Mouse (Mus musculus) embryonic facial prominence, embryonic 13.5 days (tissue): ENCODE measurements at regions not wholly inside any gene's neighbourhood (a gene's known extent, or its start where the extent isn't known, plus 50 kb on each side); places are given as distances from the start of the nearest gene placed in this dataset.

Source experiments
- ATAC-seq: fragments of 200-750 bp; cut with Nextera tagmentation; 2 replicates; pipeline ENCODE4 v1.8.0; 2017; ENCODE audit warnings: low read depth; ENCODE audit not compliant: insufficient number of reproducible peaks, insufficient read depth, low FRiP score, low TSS enrichment
- H3K27ac ChIP-seq: fragments of 300-500 bp; sonication (generic); 2 replicates; pipeline ENCODE4 v1.5.1; 2015; ENCODE audit warnings: moderate library complexity, mild to moderate bottlenecking, inconsistent platforms
- H3K27me3 ChIP-seq: fragments of 300-500 bp; sonication (generic); 2 replicates; pipeline ENCODE4 v1.6.1; 2015; ENCODE audit warnings: mild to moderate bottlenecking, inconsistent platforms
- H3K36me3 ChIP-seq: fragments of 300-500 bp; sonication (generic); 2 replicates; pipeline ENCODE4 v1.6.1; 2015; ENCODE audit warnings: mild to moderate bottlenecking, inconsistent platforms
- H3K4me1 ChIP-seq: fragments of 300-500 bp; sonication (generic); 2 replicates; pipeline ENCODE4 v1.6.1; 2015; ENCODE audit warnings: inconsistent platforms
- H3K4me2 ChIP-seq: fragments of 300-500 bp; sonication (generic); 2 replicates; pipeline ENCODE4 v1.6.1; 2015; ENCODE audit warnings: moderate library complexity, mild to moderate bottlenecking, inconsistent platforms
- H3K4me3 ChIP-seq: fragments of 300-500 bp; sonication (generic); 2 replicates; pipeline ENCODE4 v1.5.1; 2015; ENCODE audit warnings: mild to moderate bottlenecking, inconsistent platforms
- H3K9ac ChIP-seq: fragments of 300-500 bp; sonication (generic); 2 replicates; pipeline ENCODE4 v1.6.1; 2015; ENCODE audit warnings: mild to moderate bottlenecking, inconsistent platforms
- H3K9me3 ChIP-seq: fragments of 300-500 bp; sonication (generic); 2 replicates; pipeline ENCODE4 v1.6.1; 2016; ENCODE audit warnings: inconsistent platforms
- WGBS: fragments of 180-500 bp; shearing (Covaris S2); methylation state at CpG from one replicate; pipeline ENCODE4 v1.1.7; 2015; ENCODE audit warnings: mixed read lengths; 5-methylcytosine and 5-hydroxymethylcytosine counted together

DNA sequence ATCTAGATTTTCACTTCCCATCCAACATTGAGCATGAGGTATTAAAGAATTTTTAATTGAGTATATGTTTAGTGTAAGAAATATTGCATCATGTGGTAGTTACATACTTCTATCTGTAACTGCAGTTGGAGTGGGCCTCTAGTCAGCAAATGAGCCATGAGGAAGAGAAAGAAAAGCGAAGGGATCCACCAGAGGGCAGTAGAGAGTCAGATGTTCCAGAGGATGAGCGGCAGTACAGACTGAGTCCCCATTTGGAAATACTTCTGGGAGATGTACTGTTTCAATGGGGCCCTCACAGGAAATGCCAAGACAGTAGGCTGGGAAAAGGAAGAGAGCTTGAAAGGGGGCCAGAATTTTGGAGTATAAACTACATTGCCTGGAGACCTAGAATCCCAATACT is 221.2 kb downstream of the Myh15 start:
- H3K9ac ChIP-seq: no peak overlapping the region
- H3K36me3 ChIP-seq: no peaks in the 10 kb centered on the region
- no peak overlapping the region for H3K27ac ChIP-seq
- no peaks in the 10 kb centered on the region for H3K9me3 ChIP-seq
- ATAC-seq: 0 out of 2 replicates have a peak, but pooled peaks have one; percentile 69
- WGBS: 5% methylated on average over 2 of the region's 2 CpGs
- H3K4me1 ChIP-seq: no peaks in the 10 kb centered on the region
- H3K4me2 ChIP-seq: no peak overlapping the region
- no peak overlapping the region for H3K4me3 ChIP-seq
- H3K27me3 ChIP-seq: no peaks in the 10 kb centered on the region

DNA sequence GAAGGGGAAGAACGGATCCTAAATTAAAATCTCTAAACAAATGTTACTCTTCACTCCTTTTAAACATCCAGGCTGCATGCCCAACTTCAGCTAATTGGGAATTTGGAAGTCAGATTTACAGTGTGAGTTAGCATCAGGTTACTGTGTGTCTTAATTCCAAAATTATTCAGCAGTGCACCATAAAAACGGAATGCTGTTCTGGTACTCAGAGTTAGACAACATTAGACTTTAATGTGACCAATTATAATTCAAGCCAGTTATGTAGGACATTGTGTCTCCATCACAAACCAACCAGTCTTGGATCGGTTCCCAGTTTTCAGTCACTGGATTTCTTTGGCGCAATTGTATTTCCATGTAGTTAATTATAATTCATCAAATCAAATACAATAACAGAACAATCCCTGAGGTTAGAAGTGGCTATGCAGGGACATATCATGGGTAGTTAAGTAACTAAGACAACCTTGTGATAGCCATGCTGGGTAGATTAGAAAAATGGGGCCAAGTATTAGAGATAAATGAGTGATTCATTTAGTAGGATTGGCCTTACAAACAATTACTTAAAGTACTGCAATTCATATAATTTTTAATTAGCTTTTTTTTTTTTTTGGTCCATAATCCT is 230.9 kb downstream of the Myh15 start:
- H3K36me3 ChIP-seq: no peaks in the 10 kb centered on the region
- ATAC-seq: 0 out of 2 replicates have a peak, but pooled peaks have one; percentile 37
- H3K4me3 ChIP-seq: no peak overlapping the region
- 53% methylated on average over 4 of the region's 4 CpGs for WGBS
- no peaks in the 10 kb centered on the region for H3K9me3 ChIP-seq
- no peak overlapping the region for H3K4me2 ChIP-seq
- H3K27me3 ChIP-seq: no peaks in the 10 kb centered on the region
- H3K27ac ChIP-seq: no peak overlapping the region
- no peak overlapping the region for H3K9ac ChIP-seq
- H3K4me1 ChIP-seq: 0 out of 2 replicates have a peak, but pooled peaks cover 7% of the 10 kb centered on the region

- H3K36me3 ChIP-seq: no peaks in the 10 kb centered on the region
- no peaks in the 10 kb centered on the region for H3K27me3 ChIP-seq
- H3K9me3 ChIP-seq: no peaks in the 10 kb centered on the region
- 0 out of 2 replicates have a peak, but pooled peaks cover 7% of the 10 kb centered on the region for H3K4me1 ChIP-seq
- 72% methylated on average over 10 of the region's 10 CpGs for WGBS
- H3K27ac ChIP-seq: 0 out of 2 replicates have a peak overlapping the region, but pooled peaks have one; percentile 55
- no peak overlapping the region for H3K4me3 ChIP-seq
- ATAC-seq: 0 out of 2 replicates have a peak, but pooled peaks have one; percentile 37
- H3K9ac ChIP-seq: no peak overlapping the region
- H3K4me2 ChIP-seq: no peak overlapping the region
Observed at GRCm38 (mm10) chr16:49289200-49290079, 232.2 kb downstream of the Myh15 start.

- no peak overlapping the region for H3K4me3 ChIP-seq
- H3K4me1 ChIP-seq: no peaks in the 10 kb centered on the region
- no peak overlapping the region for H3K27ac ChIP-seq
- no peaks in the 10 kb centered on the region for H3K9me3 ChIP-seq
- no peak for ATAC-seq
- H3K4me2 ChIP-seq: no peak overlapping the region
- no peaks in the 10 kb centered on the region for H3K36me3 ChIP-seq
- WGBS: 79% methylated on average over 6 of the region's 6 CpGs
- H3K27me3 ChIP-seq: no peaks in the 10 kb centered on the region
- no peak overlapping the region for H3K9ac ChIP-seq
Observed at GRCm38 (mm10) chr16:49303612-49304307, 246.5 kb downstream of the Myh15 start.

DNA sequence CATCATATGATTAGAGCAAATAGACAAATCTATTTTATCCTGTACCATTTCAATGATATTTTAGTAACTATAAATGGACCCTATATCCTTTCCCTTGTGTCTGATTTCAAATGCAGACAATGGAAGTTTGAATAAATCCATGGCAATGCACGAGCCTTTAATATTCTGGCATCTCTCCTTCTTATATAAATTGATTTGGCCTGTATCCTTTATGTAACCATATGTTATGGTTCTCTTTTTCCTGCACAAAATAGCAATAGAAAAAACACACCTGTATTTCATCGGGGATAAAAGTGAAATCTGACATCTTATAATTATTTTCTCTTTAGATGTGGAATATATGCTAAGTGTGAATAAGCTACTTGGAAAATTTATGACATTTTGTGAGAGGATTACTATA is 247.1 kb downstream of the Myh15 start:
- Histone ChIP-seq H3K4me2 (no peak overlapping the region), H3K4me3 (no peak overlapping the region), H3K9ac (no peak overlapping the region), H3K27me3 (no peaks in the 10 kb centered on the region), H3K27ac (no peak overlapping the region), H3K4me1 (no peaks in the 10 kb centered on the region), H3K36me3 (no peaks in the 10 kb centered on the region), H3K9me3 (no peaks in the 10 kb centered on the region)
- WGBS: 70% methylated on average over 2 of the region's 2 CpGs
- ATAC-seq: no peak

DNA sequence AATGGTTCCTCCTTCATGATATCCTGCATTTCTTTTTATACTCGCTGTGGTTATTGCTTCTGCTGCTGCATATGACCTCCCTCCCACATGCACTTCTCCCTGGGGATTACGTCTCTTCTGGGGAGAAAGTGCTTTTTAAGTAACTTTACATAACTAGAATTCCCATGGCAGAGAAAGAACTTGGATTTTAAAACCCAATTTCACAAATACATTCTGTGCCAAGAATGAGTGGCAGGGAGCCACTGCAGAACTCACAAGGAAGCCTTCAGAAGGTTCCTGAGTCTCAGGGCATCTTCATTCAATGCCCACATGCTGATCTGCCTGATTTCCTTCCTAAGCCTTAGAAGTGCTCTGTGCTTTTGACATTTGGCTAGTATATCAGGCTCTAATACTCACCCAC is 259.8 kb downstream of the Myh15 start:
- Histone ChIP-seq H3K4me3 (no peak overlapping the region), H3K9me3 (no peaks in the 10 kb centered on the region), H3K4me2 (no peak overlapping the region), H3K27ac (no peak overlapping the region), H3K4me1 (no peaks in the 10 kb centered on the region), H3K36me3 (no peaks in the 10 kb centered on the region), H3K27me3 (no peaks in the 10 kb centered on the region), H3K9ac (no peak overlapping the region)
- no peak for ATAC-seq
- WGBS: 78% methylated on average over 2 of the region's 2 CpGs

DNA sequence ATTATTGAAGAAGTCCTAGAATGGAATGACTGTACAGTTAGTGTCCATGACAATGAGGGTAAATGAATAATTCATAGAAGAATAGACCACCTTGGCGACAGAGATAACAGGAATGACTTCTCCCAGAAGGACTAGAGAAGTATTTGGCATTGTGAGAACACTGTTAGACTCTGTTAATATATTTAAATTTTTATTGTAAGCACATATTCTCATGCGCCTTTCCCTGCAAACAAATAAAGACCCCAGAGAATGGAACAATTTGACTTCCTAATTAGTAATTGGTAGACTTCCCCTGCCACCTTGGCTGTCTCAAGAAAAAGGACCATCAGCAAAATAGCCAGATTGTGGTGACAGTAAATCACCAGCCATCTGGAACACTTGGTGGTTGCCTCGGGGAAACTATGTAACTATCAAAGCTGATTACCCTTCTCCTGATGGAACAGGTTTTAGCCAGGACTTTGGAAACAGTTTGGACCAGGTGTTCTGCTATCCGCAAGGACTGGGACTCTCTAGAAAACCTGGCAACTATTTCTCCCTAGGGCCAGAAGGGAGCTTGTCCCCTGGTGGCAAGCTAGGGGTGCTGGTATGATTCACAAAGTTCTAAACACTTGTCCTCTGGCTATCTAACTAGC is 261.9 kb downstream of the Myh15 start:
- H3K4me1 ChIP-seq: no peaks in the 10 kb centered on the region
- no peak overlapping the region for H3K27ac ChIP-seq
- no peak overlapping the region for H3K9ac ChIP-seq
- no peaks in the 10 kb centered on the region for H3K36me3 ChIP-seq
- H3K9me3 ChIP-seq: no peaks in the 10 kb centered on the region
- no peak for ATAC-seq
- 77% methylated on average over 4 of the region's 4 CpGs for WGBS
- no peak overlapping the region for H3K4me2 ChIP-seq
- H3K27me3 ChIP-seq: no peaks in the 10 kb centered on the region
- no peak overlapping the region for H3K4me3 ChIP-seq

DNA sequence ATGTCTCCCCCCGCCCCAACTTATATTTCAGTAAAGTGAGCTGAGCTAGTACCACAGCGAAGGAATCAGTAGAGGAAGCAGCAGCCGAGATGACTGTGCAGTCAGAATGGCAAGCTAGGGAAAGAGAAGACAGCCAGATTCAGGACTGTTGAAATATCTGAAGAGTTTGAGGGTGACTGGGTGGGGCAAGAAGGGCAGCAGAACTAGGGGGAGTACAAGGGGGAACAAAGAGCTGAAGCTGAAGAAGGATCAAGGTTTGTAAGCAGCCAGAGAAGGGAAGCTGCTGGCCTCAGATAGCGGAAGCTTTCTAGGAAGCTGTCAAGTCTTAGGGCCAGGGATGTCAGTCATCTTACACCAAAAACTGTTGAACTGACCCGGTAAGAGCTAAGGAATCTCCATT is 262.5 kb downstream of the Myh15 start:
- 68% methylated on average over 5 of the region's 5 CpGs for WGBS
- Histone ChIP-seq H3K9ac (no peak overlapping the region), H3K27ac (no peak overlapping the region), H3K36me3 (no peaks in the 10 kb centered on the region), H3K4me3 (no peak overlapping the region), H3K9me3 (no peaks in the 10 kb centered on the region), H3K4me2 (no peak overlapping the region), H3K4me1 (no peaks in the 10 kb centered on the region), H3K27me3 (no peaks in the 10 kb centered on the region)
- no peak for ATAC-seq

DNA sequence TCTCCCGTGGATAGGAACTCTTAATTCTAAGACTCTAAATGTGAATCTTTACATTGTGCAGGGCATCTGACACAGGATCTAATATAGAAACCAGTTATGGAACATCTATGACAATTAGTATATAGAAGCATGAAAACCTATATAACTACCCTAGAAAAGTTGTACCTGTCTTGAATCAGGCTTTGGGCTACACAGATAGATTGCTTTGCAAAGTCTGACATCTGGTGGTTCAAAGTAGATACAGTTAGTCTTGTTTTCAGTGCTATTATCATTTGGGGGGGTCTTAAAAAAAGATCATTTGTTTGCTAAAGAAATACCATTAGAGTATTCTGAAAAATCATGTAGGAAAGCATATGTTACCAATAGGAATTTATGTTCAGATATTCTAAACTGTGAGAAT is 264.7 kb downstream of the Myh15 start:
- ATAC-seq: no peak
- Histone ChIP-seq H3K4me1 (no peaks in the 10 kb centered on the region), H3K36me3 (no peaks in the 10 kb centered on the region), H3K9me3 (no peaks in the 10 kb centered on the region), H3K27me3 (no peaks in the 10 kb centered on the region), H3K4me2 (no peak overlapping the region), H3K9ac (no peak overlapping the region), H3K27ac (no peak overlapping the region), H3K4me3 (no peak overlapping the region)
- WGBS: 76% methylated on average over 1 of the region's 1 CpGs

GRCm38 (mm10) chr16:49330725-49331386 is 273.6 kb downstream of the Myh15 start:
- Histone ChIP-seq H3K4me2 (no peak overlapping the region), H3K9ac (no peak overlapping the region), H3K9me3 (no peaks in the 10 kb centered on the region), H3K4me1 (no peaks in the 10 kb centered on the region), H3K4me3 (no peak overlapping the region), H3K36me3 (no peaks in the 10 kb centered on the region), H3K27ac (no peak overlapping the region), H3K27me3 (no peaks in the 10 kb centered on the region)
- WGBS: 82% methylated on average over 5 of the region's 5 CpGs
- ATAC-seq: no peak

DNA sequence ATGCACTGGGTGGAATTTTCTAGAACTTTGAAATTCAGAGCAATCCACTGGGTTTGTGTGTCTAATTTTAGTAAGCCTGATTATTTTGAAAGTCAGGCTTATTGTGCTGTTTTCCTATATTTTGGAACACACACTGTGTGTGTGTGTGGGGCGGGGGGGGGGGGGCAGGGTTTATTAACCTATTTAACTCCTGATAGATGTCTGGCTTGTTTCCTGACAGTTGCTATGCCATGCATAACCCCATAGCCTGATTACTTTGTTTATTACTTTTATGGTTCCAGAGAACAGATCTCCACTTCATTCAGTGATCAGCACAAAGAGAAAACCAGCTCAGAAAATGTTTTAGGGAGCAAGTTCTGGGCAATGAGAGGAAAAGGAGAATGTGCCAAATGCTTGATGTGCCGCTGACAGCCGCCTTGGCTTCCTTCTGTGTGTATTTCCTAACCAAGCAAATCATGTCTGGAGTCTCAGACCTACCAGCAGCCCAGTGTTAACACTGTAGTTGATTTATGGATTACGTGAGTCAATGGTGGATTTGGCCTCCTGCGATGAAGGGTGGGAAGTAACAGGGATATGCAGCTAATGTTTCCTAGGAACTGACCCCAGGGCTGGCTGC is 274.9 kb downstream of the Myh15 start:
- Histone ChIP-seq H3K36me3 (no peaks in the 10 kb centered on the region), H3K9me3 (no peaks in the 10 kb centered on the region), H3K27me3 (no peaks in the 10 kb centered on the region), H3K27ac (no peak overlapping the region), H3K4me1 (no peaks in the 10 kb centered on the region), H3K4me3 (no peak overlapping the region), H3K4me2 (no peak overlapping the region), H3K9ac (no peak overlapping the region)
- ATAC-seq: no peak
- WGBS: 80% methylated on average over 5 of the region's 5 CpGs
